Mouse (Mus musculus): ENCODE measurements around the gene Psmb8.
A peak's percentile ranks its signal among the peaks of the same experiment; 100 is the strongest.
"Not testable (repeated sequence)": the region's sequence is repeated elsewhere in the genome, so short reads cannot be mapped to it uniquely, and the experiment has no call there.

Gene Psmb8

GRCm38 (mm10) chr17:34213936-34214335 is 16.4 kb downstream of the Psmb8 start:
- DNase-seq (ENCODE audit: low spot score) = no peak

GRCm38 (mm10) chr17:34215176-34215575 is 17.7 kb downstream of the Psmb8 start:
- no peak for DNase-seq (ENCODE audit: low spot score)

- DNase-seq (ENCODE audit: low spot score) = no peak
Observed at GRCm38 (mm10) chr17:34217216-34217928, 19.9 kb downstream of the Psmb8 start.

GRCm38 (mm10) chr17:34217986-34218385 is 20.5 kb downstream of the Psmb8 start:
- no peak for DNase-seq (ENCODE audit: low spot score)

GRCm38 (mm10) chr17:34218675-34219074 is 21.2 kb downstream of the Psmb8 start:
- DNase-seq (ENCODE audit: low spot score) = no peak

- DNase-seq (ENCODE audit: low spot score) = not testable (repeated sequence)
Observed at GRCm38 (mm10) chr17:34219096-34219495, 21.6 kb downstream of the Psmb8 start.

- DNase-seq (ENCODE audit: low spot score) = peak; percentile 76
Observed at GRCm38 (mm10) chr17:34219801-34220200, 22.3 kb downstream of the Psmb8 start.

- DNase-seq (ENCODE audit: low spot score) = not testable (repeated sequence)
Observed at GRCm38 (mm10) chr17:34220401-34220800, 22.9 kb downstream of the Psmb8 start.

GRCm38 (mm10) chr17:34224816-34225215 is 27.3 kb downstream of the Psmb8 start:
- no peak for DNase-seq (ENCODE audit: low spot score)

GRCm38 (mm10) chr17:34225426-34225825 is 27.9 kb downstream of the Psmb8 start:
- no peak for DNase-seq (ENCODE audit: low spot score)

- DNase-seq (ENCODE audit: low spot score) = not testable (repeated sequence)
Observed at GRCm38 (mm10) chr17:34225911-34226310, 28.4 kb downstream of the Psmb8 start.

- not testable (repeated sequence) for DNase-seq (ENCODE audit: low spot score)
Observed at GRCm38 (mm10) chr17:34230971-34231370, 33.5 kb downstream of the Psmb8 start.

- not testable (repeated sequence) for DNase-seq (ENCODE audit: low spot score)
Observed at GRCm38 (mm10) chr17:34232021-34232420, 34.5 kb downstream of the Psmb8 start.

GRCm38 (mm10) chr17:34234926-34235325 is 37.4 kb downstream of the Psmb8 start:
- peak; percentile 76 for DNase-seq (ENCODE audit: low spot score)

- no peak for DNase-seq (ENCODE audit: low spot score)
Observed at GRCm38 (mm10) chr17:34236691-34237090, 39.2 kb downstream of the Psmb8 start.

GRCm38 (mm10) chr17:34237741-34238140 is 40.2 kb downstream of the Psmb8 start:
- DNase-seq (ENCODE audit: low spot score) = no peak

GRCm38 (mm10) chr17:34238706-34239105 is 41.2 kb downstream of the Psmb8 start, which contains the start of gene H2-Ob:
H2-Ob (plus strand) TSS chr17:34238903.
- DNase-seq (ENCODE audit: low spot score) = no peak

- no peak for DNase-seq (ENCODE audit: low spot score)
Observed at GRCm38 (mm10) chr17:34239601-34240041, 42.1 kb downstream of the Psmb8 start.

- no peak for DNase-seq (ENCODE audit: low spot score)
Observed at GRCm38 (mm10) chr17:34240366-34240765, 42.8 kb downstream of the Psmb8 start.

- no peak for DNase-seq (ENCODE audit: low spot score)
Observed at GRCm38 (mm10) chr17:34240916-34241315, 43.4 kb downstream of the Psmb8 start.

- no peak for DNase-seq (ENCODE audit: low spot score)
Observed at GRCm38 (mm10) chr17:34244656-34245055, 47.1 kb downstream of the Psmb8 start.

GRCm38 (mm10) chr17:34247047-34247446 is 49.5 kb downstream of the Psmb8 start:
- DNase-seq (ENCODE audit: low spot score) = no peak

GRCm38 (mm10) chr17:34248764-34249163 is 51.2 kb downstream of the Psmb8 start:
- no peak for DNase-seq (ENCODE audit: low spot score)

- no peak for DNase-seq (ENCODE audit: low spot score)
Observed at GRCm38 (mm10) chr17:34249361-34249760, 51.8 kb downstream of the Psmb8 start.

Measured in layer of hippocampus, adult 9-10 months (tissue).